Mouse (Mus musculus) testis, adult 2 months (tissue): ENCODE measurements around the gene Wdr59. TPM values are rescaled to one million over a fixed set of nuclear protein-coding genes. Genes with fewer than 3 reads are reported as not detected.

ENCODE experiments used
- H3K27ac ChIP-seq: fragments of 200-500 bp; 2 replicates; pipeline ENCODE4 v1.5.1; 2012; ENCODE audit warnings: low read depth, low read length; ENCODE audit not compliant: control insufficient read depth, insufficient read depth
- H3K27me3 ChIP-seq: fragments of 200-500 bp; 2 replicates; pipeline ENCODE4 v1.6.1; 2012; ENCODE audit warnings: mild to moderate bottlenecking, low read length, moderate library complexity; ENCODE audit not compliant: control insufficient read depth, insufficient read depth
- H3K36me3 ChIP-seq: fragments of 200-500 bp; 2 replicates; pipeline ENCODE4 v1.6.1; 2012; ENCODE audit warnings: mild to moderate bottlenecking, low read length; ENCODE audit not compliant: control insufficient read depth, insufficient read depth
- H3K4me1 ChIP-seq: fragments of 200-500 bp; 2 replicates; pipeline ENCODE4 v1.6.1; 2012; ENCODE audit warnings: low read length; ENCODE audit not compliant: control insufficient read depth, insufficient read depth
- H3K4me3 ChIP-seq: fragments of 200-500 bp; 2 replicates; pipeline ENCODE4 v1.5.1; 2012; ENCODE audit warnings: low read depth, mild to moderate bottlenecking, low read length, moderate library complexity, mixed read lengths; ENCODE audit not compliant: control insufficient read depth
- CTCF ChIP-seq: fragments of 200-500 bp; IDR thresholded peaks from 2 replicates; pipeline ENCODE4 v1.5.1; 2012; ENCODE audit warnings: low read depth, mild to moderate bottlenecking, inconsistent platforms, low read length, moderate library complexity; ENCODE audit not compliant: control insufficient read depth, insufficient read depth, insufficient replicate concordance
- POLR2A ChIP-seq: fragments of 200-500 bp; IDR thresholded peaks from 2 replicates; pipeline ENCODE4 v1.6.1; 2012; ENCODE audit warnings: low read depth, mild to moderate bottlenecking, inconsistent platforms, low read length, moderate library complexity; ENCODE audit not compliant: control insufficient read depth
- polyA plus RNA-seq: library from polyadenylated mRNA; depleted of rRNA; stranded (reverse); fragments of >200 nt; gene quantifications from 2 replicates; pipeline ENCODE4 v1.2.3, GENCODE M21; 2012

The Wdr59 gene
- polyA plus RNA-seq, 1 experiment, result 5.4 TPM

GRCm38 (mm10) chr8:111492508-111492907 lies 29.4 kb downstream of the Wdr59 start:
- H3K27ac ChIP-seq, result no peak overlapping the region
- no peaks in the 10 kb centered on the region for H3K36me3 ChIP-seq
- no peaks in the 10 kb centered on the region for H3K27me3 ChIP-seq
- H3K4me1 ChIP-seq, result no peaks in the 10 kb centered on the region
- TF ChIP-seq POLR2A (no peak), CTCF (no peak)
- no peak overlapping the region for H3K4me3 ChIP-seq

GRCm38 (mm10) chr8:111491191-111491590 lies 30.7 kb downstream of the Wdr59 start:
- no peak for TF ChIP-seq CTCF
- TF ChIP-seq POLR2A, result no peak
- H3K36me3 ChIP-seq, result no peaks in the 10 kb centered on the region

GRCm38 (mm10) chr8:111490034-111490591 lies 31.8 kb downstream of the Wdr59 start:
- TF ChIP-seq POLR2A, result no peak
- no peak for TF ChIP-seq CTCF
- Histone ChIP-seq H3K36me3 (no peaks in the 10 kb centered on the region), H3K4me3 (no peak overlapping the region), H3K27ac (peak overlapping the region; percentile 5; the same call in 1 of the 2 replicates), H3K4me1 (no peaks in the 10 kb centered on the region), H3K27me3 (no peaks in the 10 kb centered on the region)

More at GRCm38 (mm10) chr8:111491191-111491590, 30.7 kb downstream of the Wdr59 start:
- Histone ChIP-seq H3K4me1 (no peaks in the 10 kb centered on the region), H3K27ac (peak overlapping the region; percentile 66; the same call in 1 of the 2 replicates), H3K27me3 (no peaks in the 10 kb centered on the region), H3K4me3 (no peak overlapping the region)

- TF ChIP-seq POLR2A, result no peak
- no peak for TF ChIP-seq CTCF
- Histone ChIP-seq H3K36me3 (no peaks in the 10 kb centered on the region; the same call in 1 of the 2 replicates), H3K4me1 (no peaks in the 10 kb centered on the region)
Measured at GRCm38 (mm10) chr8:111480691-111481090, 41.2 kb downstream of the Wdr59 start.

GRCm38 (mm10) chr8:111477761-111478465 lies 44.0 kb downstream of the Wdr59 start:
- Histone ChIP-seq H3K4me1 (no peaks in the 10 kb centered on the region), H3K27me3 (no peaks in the 10 kb centered on the region), H3K4me3 (no peak overlapping the region), H3K27ac (no peak overlapping the region), H3K36me3 (no peaks in the 10 kb centered on the region; the same call in 1 of the 2 replicates)
- TF ChIP-seq POLR2A (no peak), CTCF (no peak)

More at GRCm38 (mm10) chr8:111480691-111481090, 41.2 kb downstream of the Wdr59 start:
- no peak overlapping the region for H3K4me3 ChIP-seq
- H3K27me3 ChIP-seq, result no peaks in the 10 kb centered on the region
- H3K27ac ChIP-seq, result no peak overlapping the region

GRCm38 (mm10) chr8:111471526-111472081 lies 50.3 kb downstream of the Wdr59 start:
- TF ChIP-seq POLR2A, result no peak
- TF ChIP-seq CTCF, result no peak
- no peaks in the 10 kb centered on the region for H3K4me1 ChIP-seq
- no peaks in the 10 kb centered on the region; the same call in 1 of the 2 replicates for H3K36me3 ChIP-seq
- no peak overlapping the region for H3K4me3 ChIP-seq
- H3K27me3 ChIP-seq, result no peaks in the 10 kb centered on the region
- no peak overlapping the region for H3K27ac ChIP-seq

- Histone ChIP-seq H3K27me3 (no peaks in the 10 kb centered on the region), H3K4me3 (no peak overlapping the region), H3K27ac (no peak overlapping the region), H3K4me1 (no peaks in the 10 kb centered on the region), H3K36me3 (no peaks in the 10 kb centered on the region)
- TF ChIP-seq CTCF, result no peak
- TF ChIP-seq POLR2A, result no peak
Measured at GRCm38 (mm10) chr8:111469013-111469412, 52.9 kb downstream of the Wdr59 start.
